Mouse (Mus musculus) CH12.LX (cell line): ENCODE measurements around the gene R3hdm2. TPM values are rescaled to one million over a fixed set of nuclear protein-coding genes. Genes with fewer than 3 reads are reported as not detected.
A peak's percentile ranks its signal among the peaks of the same experiment; 100 is the strongest.

Experiments used
- DNase-seq: peaks from one replicate; pipeline ENCODE4 v3.0.0-alpha.2; 2013; ENCODE audit errors: extremely low read depth
- H3K27ac ChIP-seq: 2 replicates; pipeline ENCODE4 v1.5.1; 2012; ENCODE audit warnings: low read depth, mild to moderate bottlenecking, control low read depth, moderate library complexity; ENCODE audit not compliant: insufficient read depth
- H3K27me3 ChIP-seq: replicated peaks from 2 replicates; pipeline ENCODE3; 2012; ENCODE audit warnings: inconsistent platforms
- H3K36me3 ChIP-seq, 2 experiments: replicated peaks in 1 of 2; 2 replicates each; pipeline versions ENCODE3 to v1.6.1; 2012; ENCODE audit warnings: inconsistent platforms in 1 of 2, low read length in 1 of 2, mild to moderate bottlenecking in 1 of 2, mixed read lengths in 1 of 2, moderate library complexity in 1 of 2; ENCODE audit not compliant: control insufficient read depth in 1 of 2, insufficient read depth in 1 of 2
- H3K4me1 ChIP-seq, 2 experiments: 2 replicates each; pipeline ENCODE4 v1.6.1; 2012; ENCODE audit warnings: inconsistent platforms in 1 of 2, moderate library complexity in 1 of 2; ENCODE audit not compliant: insufficient read depth in 2 of 2, control insufficient read depth in 1 of 2
- H3K4me2 ChIP-seq: 2 replicates; pipeline ENCODE4 v1.6.1; 2012; ENCODE audit warnings: low read depth, mild to moderate bottlenecking, control low read depth; ENCODE audit not compliant: poor library complexity, insufficient read depth, severe bottlenecking
- H3K4me3 ChIP-seq, 3 experiments: fragments of 150-350 bp in 1 of 3; sonication (generic) in 1 of 3; replicated peaks in 1 of 3; 2 replicates each; pipeline versions ENCODE3 to v1.5.1; 2011 to 2012; ENCODE audit warnings: low read depth in 2 of 3, low read length in 2 of 3, mild to moderate bottlenecking in 2 of 3, moderate library complexity in 2 of 3, control low read depth in 1 of 3, improper control_type of control experiment in 1 of 3, inconsistent platforms in 1 of 3, mixed read lengths in 1 of 3; ENCODE audit not compliant: poor library complexity in 1 of 3
- H3K79me2 ChIP-seq: replicated peaks from 2 replicates; pipeline ENCODE4 v1.6.1; 2012; ENCODE audit warnings: mild to moderate bottlenecking, moderate library complexity; ENCODE audit not compliant: control insufficient read depth, poor library complexity, insufficient read depth, severe bottlenecking; ENCODE audit errors: extremely low read depth
- H3K9ac ChIP-seq: 2 replicates; pipeline ENCODE4 v1.6.1; 2012; ENCODE audit warnings: low read depth, mild to moderate bottlenecking, control low read depth, moderate library complexity; ENCODE audit not compliant: insufficient read depth
- H3K9me3 ChIP-seq: replicated peaks from 2 replicates; pipeline ENCODE3; 2012; ENCODE audit warnings: low read length, inconsistent platforms, mixed read lengths
- BHLHE40 ChIP-seq: IDR thresholded peaks from 2 replicates; pipeline ENCODE4 v1.6.1; 2011; ENCODE audit warnings: mild to moderate bottlenecking, low read depth, low read length, improper control_type of control experiment
- CHD2 ChIP-seq: IDR thresholded peaks from 2 replicates; pipeline ENCODE4 v1.6.1; 2011; ENCODE audit warnings: low read length, improper control_type of control experiment
- E2F4 ChIP-seq: IDR thresholded peaks from 2 replicates; pipeline ENCODE4 v1.6.1; 2011; ENCODE audit warnings: low read depth, low read length, improper control_type of control experiment; ENCODE audit not compliant: insufficient replicate concordance
- EP300 ChIP-seq: IDR thresholded peaks from 2 replicates; pipeline ENCODE4 v1.6.1; 2011; ENCODE audit warnings: low read length, improper control_type of control experiment
- ETS1 ChIP-seq: conservative IDR thresholded peaks from 2 replicates; pipeline ENCODE4 v1.6.1; 2012; ENCODE audit warnings: low read depth, mild to moderate bottlenecking, inconsistent platforms, low read length, improper control_type of control experiment, moderate library complexity
- HCFC1 ChIP-seq: IDR thresholded peaks from 2 replicates; pipeline ENCODE4 v1.6.1; 2012; ENCODE audit warnings: low read depth, mild to moderate bottlenecking, inconsistent platforms, low read length, improper control_type of control experiment
- IRF4 ChIP-seq: IDR thresholded peaks from 2 replicates; pipeline ENCODE4 v1.6.1; 2014; ENCODE audit warnings: low read depth, mild to moderate bottlenecking, inconsistent platforms, low read length, improper control_type of control experiment
- JUN ChIP-seq: IDR thresholded peaks from 2 replicates; pipeline ENCODE4 v1.6.1; 2011; ENCODE audit warnings: low read depth, mild to moderate bottlenecking, low read length, improper control_type of control experiment, moderate library complexity; ENCODE audit not compliant: insufficient read depth
- JUND ChIP-seq: conservative IDR thresholded peaks from 2 replicates; pipeline ENCODE4 v1.6.1; 2011; ENCODE audit warnings: low read depth, low read length, improper control_type of control experiment
- KAT2A ChIP-seq: IDR thresholded peaks from 2 replicates; pipeline ENCODE4 v1.6.1; 2012; ENCODE audit warnings: low read length, improper control_type of control experiment, inconsistent platforms; ENCODE audit not compliant: insufficient replicate concordance
- MAFK ChIP-seq: IDR thresholded peaks from 2 replicates; pipeline ENCODE4 v1.6.1; 2011; ENCODE audit warnings: low read length, improper control_type of control experiment; ENCODE audit not compliant: insufficient replicate concordance
- MAX ChIP-seq: IDR thresholded peaks from 2 replicates; pipeline ENCODE4 v1.6.1; 2011; ENCODE audit warnings: low read length, improper control_type of control experiment
- MEF2A ChIP-seq: IDR thresholded peaks from 2 replicates; pipeline ENCODE4 v1.6.1; 2014; ENCODE audit warnings: low read depth, mild to moderate bottlenecking, inconsistent platforms, low read length, improper control_type of control experiment, borderline replicate concordance
- MXI1 ChIP-seq: IDR thresholded peaks from 2 replicates; pipeline ENCODE4 v1.6.1; 2011; ENCODE audit warnings: mild to moderate bottlenecking, low read depth, low read length, improper control_type of control experiment
- MYC ChIP-seq: IDR thresholded peaks from 2 replicates; pipeline ENCODE4 v1.6.1; 2011; ENCODE audit warnings: low read depth, mild to moderate bottlenecking, improper control_type of control experiment, low read length
- NELFE ChIP-seq: IDR thresholded peaks from 2 replicates; pipeline ENCODE4 v1.6.1; 2011; ENCODE audit warnings: low read depth, low read length, improper control_type of control experiment
- NRF1 ChIP-seq: IDR thresholded peaks from 2 replicates; pipeline ENCODE4 v1.6.1; 2014; ENCODE audit warnings: low read depth, mild to moderate bottlenecking, inconsistent platforms, low read length, improper control_type of control experiment, moderate library complexity
- POLR2A ChIP-seq: IDR thresholded peaks from 2 replicates; pipeline ENCODE4 v1.6.1; 2011; ENCODE audit warnings: low read depth, mild to moderate bottlenecking, improper control_type of control experiment, low read length
- RAD21 ChIP-seq: IDR thresholded peaks from 2 replicates; pipeline ENCODE4 v1.6.1; 2011; ENCODE audit warnings: low read depth, mild to moderate bottlenecking, low read length, improper control_type of control experiment, moderate library complexity
- SIN3A ChIP-seq: IDR thresholded peaks from 2 replicates; pipeline ENCODE4 v1.6.1; 2012; ENCODE audit warnings: low read length, improper control_type of control experiment, inconsistent platforms
- SMC3 ChIP-seq: IDR thresholded peaks from 2 replicates; pipeline ENCODE4 v1.6.1; 2011; ENCODE audit warnings: low read depth, low read length, improper control_type of control experiment
- TBP ChIP-seq: conservative IDR thresholded peaks from 2 replicates; pipeline ENCODE4 v1.6.1; 2011; ENCODE audit warnings: low read depth, low read length, improper control_type of control experiment
- TCF12 ChIP-seq: IDR thresholded peaks from 2 replicates; pipeline ENCODE4 v1.6.1; 2014; ENCODE audit warnings: low read depth, mild to moderate bottlenecking, inconsistent platforms, low read length, improper control_type of control experiment
- UBTF ChIP-seq: IDR thresholded peaks from 2 replicates; pipeline ENCODE4 v1.6.1; 2012; ENCODE audit warnings: low read depth, mild to moderate bottlenecking, inconsistent platforms, low read length, improper control_type of control experiment, moderate library complexity
- USF2 ChIP-seq: conservative IDR thresholded peaks from 2 replicates; pipeline ENCODE4 v1.6.1; 2011; ENCODE audit warnings: low read depth, low read length, improper control_type of control experiment
- ZC3H11A ChIP-seq: IDR thresholded peaks from 2 replicates; pipeline ENCODE4 v1.6.1; 2012; ENCODE audit warnings: low read depth, mild to moderate bottlenecking, inconsistent platforms, low read length, improper control_type of control experiment
- ZMIZ1 ChIP-seq: IDR thresholded peaks from 2 replicates; pipeline ENCODE4 v1.6.1; 2012; ENCODE audit warnings: low read depth, mild to moderate bottlenecking, inconsistent platforms, low read length, improper control_type of control experiment
- dilution Hi-C: fragments of 300-500 bp; cut with MboI; formaldehyde crosslinking; loops from 2 replicates; pipeline ENCODE4 v1.14.3; 2020; ENCODE audit warnings: low sequenced_read_pairs; ENCODE audit not compliant: extremely low pct_unique_long_range_greater_than_20kb, extremely low pct_ligation_motif_present
- in situ Hi-C: fragments of 300-500 bp; cut with MboI; formaldehyde crosslinking; loops from 3 replicates; pipeline ENCODE4 v1.14.3; 2019; ENCODE audit warnings: low sequenced_read_pairs, low pct_ligation_motif_present, low pct_unique_long_range_greater_than_20kb, mixed read lengths
- polyA plus RNA-seq: library from polyadenylated mRNA; unstranded; fragments of >175 nt; gene quantifications from 2 replicates; pipeline ENCODE4 v1.2.1, GENCODE M21; 2012; ENCODE audit warnings: low read depth; ENCODE audit not compliant: insufficient read length
- total RNA-seq, 2 experiments: library from RNA; depleted of rRNA; stranded (reverse); fragments of 300-350 nt in 1 of 2; fragments of >200 nt in 1 of 2; gene quantifications; 2 replicates each; pipeline ENCODE4 v1.2.3; 2012 to 2014

Gene R3hdm2
- total and polyA plus RNA-seq, 3 experiments: 7.0 to 23.6 (median 8.7) TPM

- Histone ChIP-seq H3K4me2 (peak overlapping the region; percentile 86), H3K27me3 (peaks cover 17% of the 10 kb centered on the region), H3K79me2 (no peaks in the 10 kb centered on the region), H3K4me3 (peak overlapping the region; percentile 55 to 67 (median 59)), H3K4me1 (peaks cover 29 to 62% of the 10 kb centered on the region in 2 experiments), H3K9me3 (no peaks in the 10 kb centered on the region), H3K27ac (peak overlapping the region; percentile 88), H3K36me3 (peaks cover 3 to 17% of the 10 kb centered on the region in 2 experiments), H3K9ac (peak overlapping the region; percentile 86)
- in situ Hi-C loops: no loop called here
- dilution Hi-C loops: no loop called here
- peak; percentile 85 for DNase-seq
- TF ChIP-seq MEF2A: no peak; the same call in 1 of the 2 replicates
- TF ChIP-seq IRF4: peak; percentile 31
- no peak for TF ChIP-seq E2F4
- no peak; the same call in 1 of the 2 replicates for TF ChIP-seq MYC
- TF ChIP-seq ETS1: peak; percentile 31
- no peak for TF ChIP-seq JUN
- peak; percentile 65 for TF ChIP-seq TCF12
- 0 out of 2 replicates have a peak, but pooled peaks have one; percentile 32 for TF ChIP-seq MAX
- no peak for TF ChIP-seq HCFC1
- peak; percentile 26; the same call in 1 of the 2 replicates for TF ChIP-seq NELFE
- no peak for TF ChIP-seq ZC3H11A
- no peak for TF ChIP-seq JUND
- TF ChIP-seq USF2: no peak
- no peak; the same call in 1 of the 2 replicates for TF ChIP-seq UBTF
- TF ChIP-seq KAT2A: no peak
- TF ChIP-seq EP300: no peak; the same call in 1 of the 2 replicates
- TF ChIP-seq SIN3A: 0 out of 2 replicates have a peak, but pooled peaks have one; percentile 0
- TF ChIP-seq CHD2: no peak
- TF ChIP-seq BHLHE40: peak; percentile 72
- no peak for TF ChIP-seq SMC3
- no peak for TF ChIP-seq ZMIZ1
- TF ChIP-seq RAD21: no peak
- peak; percentile 58; the same call in 1 of the 2 replicates for TF ChIP-seq POLR2A
- TF ChIP-seq MAFK: no peak
- TF ChIP-seq MXI1: 0 out of 2 replicates have a peak, but pooled peaks have one; percentile 33
- no peak for TF ChIP-seq TBP
- TF ChIP-seq NRF1: peak; percentile 57
Observed at GRCm38 (mm10) chr10:127511634-127512306, 131.6 kb downstream of the R3hdm2 start.
